Mouse (Mus musculus): ENCODE data around the gene Xcr1. TPM values are rescaled to one million over a fixed set of nuclear protein-coding genes. Genes with fewer than 3 reads are reported as not detected.

Xcr1 gene
- total and polyA plus RNA-seq, 2 experiments from 2014 or later, result 0.04 TPM; not detected in 1

GRCm38 (mm10) chr9:123852449-123853390, 9.1 kb downstream of the Xcr1 start:
- H3K36me3 ChIP-seq (ENCODE audit: insufficient read depth, low read length), result no peaks in the 10 kb centered on the region
- no peaks in the 10 kb centered on the region for H3K27me3 ChIP-seq (ENCODE audit: insufficient read depth, low read length)
- ATAC-seq (ENCODE audit: low FRiP score) (peak; percentile 25; the same call in 1 of the 2 replicates), DNase-seq (ENCODE audit: low spot score) (no peak)
- peak overlapping the region; percentile 32 for H3K4me3 ChIP-seq (ENCODE audit: low read depth, low read length)
- WGBS, result 62% methylated on average over 5 of the region's 5 CpGs
- H3K9ac ChIP-seq (replicated peaks; ENCODE audit: low read length, poor library complexity, severe bottlenecking), result peak overlapping the region; percentile 37
- H3K4me2 ChIP-seq (ENCODE audit: low read depth, low read length, poor library complexity, severe bottlenecking), result peak overlapping the region; percentile 49
- peak overlapping the region; percentile 44 for H3K27ac ChIP-seq (ENCODE audit: low read depth, low read length)
- no peak for TF ChIP-seq CTCF (IDR thresholded peaks at IDR 0.05)
- no peaks in the 10 kb centered on the region; the same call in 1 of the 2 replicates for H3K4me1 ChIP-seq (ENCODE audit: insufficient read depth, low read length)
- H3K9me3 ChIP-seq (ENCODE audit: low read length), result no peaks in the 10 kb centered on the region

GRCm38 (mm10) chr9:123851713-123852448, 9.9 kb downstream of the Xcr1 start, which contains the start of gene Fyco1:
Fyco1 (minus strand) TSS chr9:123851899.
- H3K36me3 ChIP-seq (ENCODE audit: insufficient read depth, low read length), result no peaks in the 10 kb centered on the region
- no peaks in the 10 kb centered on the region for H3K9me3 ChIP-seq (ENCODE audit: low read length)
- H3K4me3 ChIP-seq (ENCODE audit: low read depth, low read length), result peak within 1 kb of the TSS; percentile 79
- H3K4me1 ChIP-seq (ENCODE audit: insufficient read depth, low read length), result no peaks in the 10 kb centered on the region; the same call in 1 of the 2 replicates
- under 1% methylated on average over 47 of the region's 47 CpGs for WGBS
- peak within 1 kb of the TSS; percentile 86 for H3K4me2 ChIP-seq (ENCODE audit: low read depth, low read length, poor library complexity, severe bottlenecking)
- DNase-seq (ENCODE audit: low spot score), result peak; percentile 99
- H3K27me3 ChIP-seq (ENCODE audit: insufficient read depth, low read length), result no peaks in the 10 kb centered on the region
- peak within 1 kb of the TSS; percentile 70 for H3K9ac ChIP-seq (replicated peaks; ENCODE audit: low read length, poor library complexity, severe bottlenecking)
- ATAC-seq (ENCODE audit: low FRiP score), result peak; percentile 97
- H3K27ac ChIP-seq (ENCODE audit: low read depth, low read length), result peak within 1 kb of the TSS; percentile 80
- no peak for TF ChIP-seq CTCF (IDR thresholded peaks at IDR 0.05)

- Histone ChIP-seq H3K27me3 (ENCODE audit: insufficient read depth, low read length) (no peaks in the 10 kb centered on the region), H3K27ac (ENCODE audit: low read depth, low read length) (peak overlapping the region; percentile 80), H3K4me2 (ENCODE audit: low read depth, low read length, poor library complexity, severe bottlenecking) (peak overlapping the region; percentile 86), H3K9ac (replicated peaks; ENCODE audit: low read length, poor library complexity, severe bottlenecking) (peak overlapping the region; percentile 70), H3K4me3 (ENCODE audit: low read depth, low read length) (peak overlapping the region; percentile 79), H3K9me3 (ENCODE audit: low read length) (no peaks in the 10 kb centered on the region), H3K4me1 (ENCODE audit: insufficient read depth, low read length) (no peaks in the 10 kb centered on the region; the same call in 1 of the 2 replicates), H3K36me3 (ENCODE audit: insufficient read depth, low read length) (no peaks in the 10 kb centered on the region)
- peak; percentile 74 for ATAC-seq (ENCODE audit: low FRiP score)
- peak; percentile 68 for DNase-seq (ENCODE audit: low spot score)
- no peak for TF ChIP-seq CTCF (IDR thresholded peaks at IDR 0.05)
- under 1% methylated on average over 26 of the region's 27 CpGs for WGBS
Measured at GRCm38 (mm10) chr9:123851062-123851712, 10.6 kb downstream of the Xcr1 start.

- Histone ChIP-seq H3K27me3 (ENCODE audit: insufficient read depth, low read length) (no peaks in the 10 kb centered on the region), H3K27ac (ENCODE audit: low read depth, low read length) (peak overlapping the region; percentile 80; the same call in 1 of the 2 replicates), H3K4me1 (ENCODE audit: insufficient read depth, low read length) (no peaks in the 10 kb centered on the region; the same call in 1 of the 2 replicates), H3K9ac (replicated peaks; ENCODE audit: low read length, poor library complexity, severe bottlenecking) (peak overlapping the region; percentile 70), H3K9me3 (ENCODE audit: low read length) (no peaks in the 10 kb centered on the region), H3K36me3 (ENCODE audit: insufficient read depth, low read length) (no peaks in the 10 kb centered on the region), H3K4me3 (ENCODE audit: low read depth, low read length) (peak overlapping the region; percentile 79), H3K4me2 (ENCODE audit: low read depth, low read length, poor library complexity, severe bottlenecking) (peak overlapping the region; percentile 86)
- no peak for ATAC-seq (ENCODE audit: low FRiP score)
- TF ChIP-seq CTCF (IDR thresholded peaks at IDR 0.05), result no peak
- DNase-seq (ENCODE audit: low spot score), result peak; percentile 48
- WGBS, result 6% methylated on average over 2 of the region's 2 CpGs
Measured at GRCm38 (mm10) chr9:123850705-123851061, 11.1 kb downstream of the Xcr1 start.

GRCm38 (mm10) chr9:123849976-123850695, 11.7 kb downstream of the Xcr1 start:
- Histone ChIP-seq H3K36me3 (ENCODE audit: insufficient read depth, low read length) (no peaks in the 10 kb centered on the region), H3K9me3 (ENCODE audit: low read length) (no peaks in the 10 kb centered on the region), H3K9ac (replicated peaks; ENCODE audit: low read length, poor library complexity, severe bottlenecking) (no peak overlapping the region), H3K4me2 (ENCODE audit: low read depth, low read length, poor library complexity, severe bottlenecking) (peak overlapping the region; percentile 86; the same call in 1 of the 2 replicates), H3K4me1 (ENCODE audit: insufficient read depth, low read length) (no peaks in the 10 kb centered on the region; the same call in 1 of the 2 replicates), H3K4me3 (ENCODE audit: low read depth, low read length) (peak overlapping the region; percentile 79; the same call in 1 of the 2 replicates), H3K27me3 (ENCODE audit: insufficient read depth, low read length) (no peaks in the 10 kb centered on the region), H3K27ac (ENCODE audit: low read depth, low read length) (no peak overlapping the region)
- no peak for TF ChIP-seq CTCF (IDR thresholded peaks at IDR 0.05)
- ATAC-seq (ENCODE audit: low FRiP score) (no peak), DNase-seq (ENCODE audit: low spot score) (peak; percentile 11)
- WGBS, result 73% methylated on average over 2 of the region's 2 CpGs
